Mouse (Mus musculus) inflammation-experienced regulatory T-cells, adult 6 months (primary cell): ENCODE measurements around the gene Gm3415. TPM values are rescaled to one million over a fixed set of nuclear protein-coding genes. Genes with fewer than 3 reads are reported as not detected.
"Not testable (repeated sequence)": the region's sequence is repeated elsewhere in the genome, so short reads cannot be mapped to it uniquely, and the experiment has no call there.

Experiments used
- ATAC-seq: one replicate; pipeline ENCODE4 v1.8.0; 2017
- polyA plus RNA-seq, 3 experiments: library from polyadenylated mRNA; unstranded; fragments of 100-300 nt; shearing (Covaris generic); gene quantifications; one replicate each; pipeline ENCODE4 v1.2.1; 2017

Gm3415 gene
- polyA plus RNA-seq = not detected

- not testable (repeated sequence) for ATAC-seq
Measured at GRCm38 (mm10) chr5:146555836-146556235, at the start of gene Gm3415. Gene Gm3415 (plus strand): TSS chr5:146556136.

GRCm38 (mm10) chr5:146513823-146514222 is 42.1 kb upstream of the Gm3415 start, which contains the start of gene Gm3402:
Gene Gm3402 (plus strand): TSS chr5:146514123.
- not testable (repeated sequence) for ATAC-seq

GRCm38 (mm10) chr5:146525501-146525900 is 30.4 kb upstream of the Gm3415 start, which contains the start of gene Gm3404:
Gene Gm3404 (plus strand): TSS chr5:146525801.
- not testable (repeated sequence) for ATAC-seq

DNA sequence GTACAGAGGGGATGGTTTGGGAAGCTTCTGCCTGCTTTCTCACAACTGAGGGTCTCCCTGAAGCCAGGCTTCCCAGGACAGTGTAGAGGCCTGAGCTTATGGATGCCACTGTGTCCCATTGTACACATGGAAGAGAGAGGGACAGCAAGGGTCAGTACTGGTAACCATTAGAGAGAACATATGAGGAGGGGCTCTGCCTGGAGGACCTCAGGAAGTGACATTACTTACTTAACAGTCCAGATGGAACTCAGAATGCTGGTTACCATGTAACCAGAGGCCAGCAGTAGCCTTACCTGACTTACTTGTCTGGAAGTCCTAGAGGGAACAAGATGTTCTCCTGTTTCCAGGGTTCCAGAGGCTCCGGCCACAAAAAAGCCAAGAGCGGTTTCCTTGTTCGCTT is 18.6 kb upstream of the Gm3415 start, which contains the start of gene Gm3409:
Gene Gm3409 (plus strand): TSS at position 301 of the 400 bp plus-strand sequence.
- ATAC-seq = not testable (repeated sequence)

DNA sequence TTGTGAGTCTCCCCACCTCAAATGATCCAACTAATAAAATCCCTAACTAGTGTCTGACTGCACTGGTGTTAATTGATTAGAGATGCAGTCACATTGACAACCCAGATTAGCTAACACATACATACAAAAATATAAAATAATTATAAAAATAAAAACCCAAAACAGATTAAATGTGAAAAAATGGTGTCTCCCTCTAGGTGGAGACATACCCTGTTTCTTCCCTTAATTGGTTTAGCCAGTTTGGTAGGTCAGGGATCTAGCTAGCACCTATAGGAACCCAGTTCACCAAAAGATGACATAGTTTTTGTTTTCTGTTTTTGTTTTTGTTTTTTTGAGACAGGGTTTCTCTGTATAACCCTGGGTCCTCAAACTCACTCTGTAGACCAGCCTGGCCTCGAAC is 8.3 kb downstream of the Gm3415 start:
- no peak for ATAC-seq

DNA sequence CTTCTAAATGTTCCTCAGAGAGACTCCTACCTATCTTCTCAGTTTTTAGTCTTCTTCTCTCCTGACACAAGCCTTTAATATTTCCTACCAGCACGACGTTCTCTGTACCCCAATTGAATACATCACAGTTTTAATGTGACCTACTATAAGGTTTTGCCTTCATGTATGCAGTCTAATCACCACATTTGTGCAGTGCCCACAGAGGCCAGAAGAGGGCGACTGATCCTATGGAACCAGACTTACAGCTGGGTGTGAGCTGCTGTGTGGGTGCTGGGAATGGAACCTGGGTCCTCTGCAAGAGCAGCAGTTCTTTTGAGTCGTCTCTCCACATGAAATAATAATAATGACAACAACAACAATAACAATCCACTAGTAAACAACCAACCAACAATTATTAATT is 11.1 kb downstream of the Gm3415 start:
- no peak for ATAC-seq

DNA sequence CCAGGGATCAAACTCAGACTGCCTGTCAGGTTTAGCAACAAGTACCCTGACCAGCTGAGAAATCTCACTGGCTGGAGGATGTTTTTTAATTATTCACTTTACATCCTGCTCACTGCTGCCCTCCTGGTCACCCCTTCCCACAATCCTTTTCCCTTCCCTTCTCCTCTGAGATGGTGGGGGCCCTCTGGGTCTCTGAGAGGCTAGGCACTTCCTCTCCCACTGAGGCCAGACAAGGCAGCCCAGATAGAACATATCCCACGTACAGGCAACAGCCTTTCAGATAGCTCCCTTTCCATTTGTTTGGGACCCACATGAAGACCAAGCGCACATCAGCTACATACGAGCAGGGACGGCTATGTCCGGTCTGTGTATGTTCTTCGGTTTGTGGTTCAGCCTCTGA is 14.2 kb downstream of the Gm3415 start:
- ATAC-seq = not testable (repeated sequence)

GRCm38 (mm10) chr5:146571830-146572734 is 16.1 kb downstream of the Gm3415 start:
- not testable (repeated sequence) for ATAC-seq

DNA sequence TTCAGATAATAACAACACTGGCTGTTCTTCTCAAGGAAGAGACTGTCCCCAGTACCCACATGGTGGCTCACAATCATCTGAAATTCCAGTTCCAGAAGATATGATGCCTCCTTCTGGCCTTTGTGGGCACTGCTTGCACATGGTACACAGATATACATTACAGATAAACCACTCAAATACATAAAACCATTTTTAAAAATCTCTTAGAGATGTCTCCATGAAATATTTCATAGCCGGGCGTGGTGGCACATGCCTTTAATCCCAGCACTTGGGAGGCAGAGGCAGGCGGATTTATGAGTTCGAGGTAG is 16.8 kb downstream of the Gm3415 start:
- not testable (repeated sequence) for ATAC-seq

- ATAC-seq = no peak
Measured at GRCm38 (mm10) chr5:146576668-146577067, 20.7 kb downstream of the Gm3415 start.

- no peak for ATAC-seq
Measured at GRCm38 (mm10) chr5:146584156-146584477, 28.2 kb downstream of the Gm3415 start.

- ATAC-seq = no peak
Measured at GRCm38 (mm10) chr5:146584478-146585306, 28.8 kb downstream of the Gm3415 start, which contains the start of gene Gpr12. Gene Gpr12 (minus strand): TSS chr5:146585239.

DNA sequence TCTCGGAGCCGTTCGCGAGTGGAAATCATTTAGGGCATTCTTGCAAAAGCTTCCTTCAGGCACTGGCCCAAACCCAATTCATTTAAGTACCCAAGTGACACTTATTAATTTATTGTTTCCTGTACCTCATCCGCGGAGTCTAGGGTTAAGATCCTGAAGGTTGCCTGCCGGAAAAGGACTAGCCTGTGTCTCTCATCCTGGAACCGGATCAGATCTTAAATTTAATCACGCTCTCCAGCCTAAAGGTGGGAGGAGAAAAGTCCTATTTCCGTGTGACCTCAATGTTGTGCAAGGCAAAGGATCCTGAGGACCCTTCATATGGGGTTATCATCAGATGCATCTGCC is 29.3 kb downstream of the Gm3415 start:
- no peak for ATAC-seq

GRCm38 (mm10) chr5:146586357-146587070 is 30.6 kb downstream of the Gm3415 start:
- no peak for ATAC-seq

DNA sequence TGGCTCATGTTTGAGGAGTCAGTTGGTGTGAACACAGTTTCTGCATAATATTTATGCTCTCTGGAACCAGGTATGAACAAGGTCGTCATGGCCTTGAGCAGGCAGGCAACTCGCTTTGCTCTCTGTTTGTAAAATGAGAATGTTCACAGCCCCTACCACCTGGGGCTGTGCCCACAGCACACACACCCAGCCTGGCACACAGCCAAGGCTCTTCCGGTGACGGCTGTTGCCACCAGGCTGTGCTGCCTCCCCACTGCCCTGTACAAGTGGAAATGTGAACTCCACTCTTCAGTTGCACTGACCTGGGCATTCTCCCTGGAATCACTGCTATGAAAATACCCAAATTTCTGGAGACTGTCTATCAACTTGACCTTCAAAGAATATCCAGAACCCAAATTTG is 35.1 kb downstream of the Gm3415 start:
- no peak for ATAC-seq

- ATAC-seq = no peak
Measured at GRCm38 (mm10) chr5:146591636-146592035, 35.7 kb downstream of the Gm3415 start.

DNA sequence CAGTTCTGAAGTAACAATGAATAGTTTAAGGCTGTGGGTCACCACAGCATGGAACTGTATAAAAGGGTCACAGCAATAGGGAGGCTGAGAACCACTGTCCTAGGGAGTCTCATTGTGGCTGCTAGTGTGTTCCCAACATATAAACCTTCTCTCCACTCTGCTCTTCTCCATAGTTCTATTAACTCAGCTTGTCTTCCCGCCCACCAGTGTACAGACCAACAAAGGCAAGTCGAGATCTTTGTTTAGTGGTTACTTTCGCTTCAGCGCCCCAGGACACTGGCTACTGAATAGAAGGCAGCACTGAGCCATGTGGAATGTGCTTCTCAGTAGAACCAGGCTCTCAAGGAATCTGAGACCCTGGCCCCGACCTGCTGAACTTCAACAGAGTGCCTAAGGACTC is 36.6 kb downstream of the Gm3415 start:
- ATAC-seq = no peak

GRCm38 (mm10) chr5:146596612-146597502 is 40.9 kb downstream of the Gm3415 start:
- ATAC-seq = no peak

- no peak for ATAC-seq
Measured at GRCm38 (mm10) chr5:146597503-146597874, 41.6 kb downstream of the Gm3415 start.

GRCm38 (mm10) chr5:146598215-146599119 is 42.5 kb downstream of the Gm3415 start:
- ATAC-seq = no peak

DNA sequence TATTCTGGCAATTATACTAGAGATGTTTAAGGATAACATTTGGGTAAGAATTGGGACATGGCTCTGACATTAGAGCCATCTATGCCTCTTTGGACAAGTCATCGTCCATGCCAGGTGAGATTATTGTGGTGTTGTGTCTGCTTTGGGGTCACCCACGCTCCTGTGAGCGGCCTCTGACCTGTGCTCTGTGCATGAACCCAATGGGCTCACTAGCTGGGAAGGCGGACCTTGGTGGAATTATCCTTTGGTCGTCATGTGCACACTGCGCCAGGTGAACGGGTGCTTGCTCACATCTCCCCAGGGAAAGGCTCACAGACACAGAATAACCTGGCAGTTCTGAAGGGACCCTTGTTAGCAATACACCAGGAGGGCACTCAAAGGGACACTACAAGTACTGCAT is 43.3 kb downstream of the Gm3415 start:
- not testable (repeated sequence) for ATAC-seq
